Mouse (Mus musculus) cerebellum, postnatal 4 days (tissue): ENCODE measurements at regions not wholly inside any gene's neighbourhood (a gene's known extent, or its start where the extent isn't known, plus 50 kb on each side); places are given as distances from the start of the nearest gene placed in this dataset.

Experiments used
- DNase-seq, 2 experiments: peaks; one replicate each; pipeline ENCODE4 v3.0.0; 2022; ENCODE audit warnings: low spot score in 2 of 2, mixed read lengths in 1 of 2

- DNase-seq: no peak
These were observed 87.7 kb upstream of the 4933412E24Rik start for GRCm38 (mm10) chr15:60104126-60104525.

GRCm38 (mm10) chr15:60101485-60102280 lies 85.3 kb upstream of the 4933412E24Rik start:
- DNase-seq: no peak

- DNase-seq: peak; percentile 39 to 77
These were observed 80.7 kb upstream of the 4933412E24Rik start for GRCm38 (mm10) chr15:60097141-60097540.

- DNase-seq: no peak
These were observed 79.7 kb upstream of the 4933412E24Rik start for GRCm38 (mm10) chr15:60096131-60096530.

- DNase-seq: no peak
These were observed 73.5 kb upstream of the 4933412E24Rik start for GRCm38 (mm10) chr15:60089921-60090320.

- DNase-seq: no peak
These were observed 72.8 kb upstream of the 4933412E24Rik start for GRCm38 (mm10) chr15:60088964-60089899.
